Mouse (Mus musculus) yolk sac, embryonic 10.5 days (tissue): ENCODE results near the gene Banp.
A peak's percentile ranks its signal among the peaks of the same experiment; 100 is the strongest.

Experiments
- DNase-seq: peaks from one replicate; pipeline ENCODE4 v3.0.0-alpha.2; 2017; ENCODE audit warnings: low spot score

Gene Banp

DNA sequence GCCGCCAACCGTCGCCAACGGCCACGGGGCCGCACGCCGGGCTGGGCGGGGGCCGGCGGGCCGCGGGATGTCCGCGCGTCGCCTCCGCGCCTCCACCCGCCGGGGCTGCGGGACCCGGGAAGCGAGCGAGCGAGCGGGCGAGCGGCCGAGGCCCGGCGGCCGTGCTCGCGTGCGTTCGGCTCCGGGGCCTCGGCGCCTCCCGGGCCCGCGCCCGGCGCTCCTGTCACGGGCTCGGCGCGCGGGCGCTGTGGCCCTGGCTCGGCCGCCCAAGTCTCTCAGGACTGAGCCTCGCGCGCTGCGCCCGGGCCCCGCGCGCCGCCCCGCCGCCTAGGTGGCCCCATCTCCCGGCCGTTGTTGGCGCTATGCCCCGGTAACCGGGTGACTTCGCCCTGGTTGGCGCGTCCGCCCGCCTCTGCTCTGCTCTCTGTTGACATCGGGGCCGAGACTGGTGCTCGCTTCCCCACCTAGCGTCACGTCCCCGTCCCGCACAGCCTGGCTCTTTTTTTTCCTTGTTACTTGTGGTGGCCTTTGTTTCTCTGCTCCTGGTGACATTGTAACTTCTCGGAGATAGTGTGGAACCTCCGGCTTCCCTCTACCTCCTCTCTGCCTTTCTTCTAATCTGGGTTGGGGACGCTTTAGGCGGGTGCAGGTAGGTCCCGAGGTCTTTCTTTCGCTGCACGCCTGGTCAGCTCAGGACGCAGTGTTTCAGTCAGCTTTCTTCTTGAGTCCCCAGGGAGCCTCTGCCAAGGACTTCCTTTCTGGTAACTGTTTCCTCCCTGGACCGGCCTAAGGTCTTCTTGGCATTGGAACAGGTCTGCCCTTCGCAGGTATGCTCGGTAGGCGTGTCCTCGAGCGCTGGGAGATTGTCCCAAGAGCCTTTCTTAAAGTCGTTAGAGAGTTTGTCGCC lies 1.5 kb downstream of the Banp start:
- DNase-seq = peak; percentile 38

- DNase-seq = no peak
Measured at GRCm38 (mm10) chr8:121951656-121952009, 2.1 kb downstream of the Banp start.

DNA sequence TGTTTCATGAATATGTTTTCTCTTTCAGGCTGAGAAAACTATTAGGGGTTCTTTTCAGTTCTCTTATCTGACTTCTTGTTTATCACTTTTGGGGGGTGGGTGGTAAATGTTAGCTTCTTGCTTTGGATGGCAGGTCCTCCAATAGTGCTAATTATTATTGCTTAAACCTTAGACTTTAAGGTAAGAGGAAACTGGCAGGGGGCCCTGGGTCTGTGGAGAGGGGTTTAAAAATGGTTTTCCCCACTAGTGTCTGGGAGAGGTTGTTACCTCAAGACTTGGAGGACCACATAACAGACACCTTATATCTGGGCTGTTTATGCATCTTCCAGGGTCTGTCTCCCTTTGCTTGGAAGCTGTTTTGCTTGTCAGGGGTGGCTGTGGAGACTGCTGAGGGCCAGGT lies 2.6 kb downstream of the Banp start:
- no peak for DNase-seq

GRCm38 (mm10) chr8:121952800-121953199 lies 3.2 kb downstream of the Banp start:
- no peak for DNase-seq

- no peak for DNase-seq
Measured at GRCm38 (mm10) chr8:121953821-121954545, 4.4 kb downstream of the Banp start.

DNA sequence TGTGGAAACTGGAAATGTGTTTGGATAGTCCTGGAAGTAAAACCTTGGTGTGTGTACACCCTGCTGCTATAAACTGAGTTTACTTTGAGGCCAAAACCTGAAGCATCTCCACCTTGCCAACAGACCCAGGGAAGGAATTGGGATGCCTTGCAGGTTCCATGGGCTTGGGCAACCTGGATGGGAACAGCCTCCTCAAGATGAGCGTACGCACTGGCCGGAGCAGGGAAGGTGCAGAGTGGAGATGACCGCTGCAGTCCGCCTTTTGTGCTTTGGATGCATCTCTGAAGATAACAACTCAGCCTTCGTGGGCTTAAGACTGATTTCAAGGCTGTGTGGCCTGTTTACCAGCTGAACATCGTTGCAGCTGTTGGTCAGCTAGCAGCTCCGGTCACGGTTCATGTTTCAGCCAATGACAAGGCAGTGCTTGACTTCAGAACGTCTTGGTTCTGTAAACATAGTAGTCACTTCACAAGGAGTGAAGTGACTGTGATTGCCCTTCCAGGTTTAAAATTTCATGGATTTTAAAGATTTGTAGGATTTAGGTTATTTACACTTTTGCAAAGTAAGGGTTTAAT lies 5.5 kb downstream of the Banp start:
- DNase-seq = no peak

DNA sequence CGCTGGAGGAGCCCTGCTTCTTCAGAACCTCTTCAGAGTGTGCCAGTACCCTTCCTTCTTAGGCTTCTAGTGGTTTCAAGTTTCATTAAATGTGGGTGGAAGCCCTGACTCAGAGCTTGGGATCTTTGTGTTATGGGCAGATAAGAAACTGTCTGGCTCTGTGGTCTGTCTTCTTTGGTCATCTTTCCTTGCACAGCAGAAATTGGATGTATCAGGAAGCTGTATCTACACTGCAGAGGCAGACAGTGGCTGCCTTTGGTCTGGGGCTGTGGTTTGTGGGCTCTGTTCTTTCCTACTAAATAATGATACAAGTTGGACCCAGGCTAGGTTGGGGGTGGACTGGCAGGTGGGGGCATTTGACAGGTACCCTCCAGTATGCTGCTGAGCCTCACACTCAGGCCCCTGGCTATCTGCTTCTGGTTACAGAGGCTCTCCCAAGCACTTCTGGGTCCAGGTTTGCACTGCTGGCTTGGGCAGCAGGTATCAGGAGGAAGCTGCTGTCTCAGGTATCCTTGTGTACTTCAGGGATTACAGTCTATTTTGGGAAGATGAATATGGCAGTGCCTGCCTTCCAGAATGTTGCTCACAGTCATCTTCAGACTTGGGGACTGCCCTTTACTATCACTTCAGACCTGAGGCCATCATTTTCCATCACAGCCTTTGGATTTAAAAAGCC lies 6.4 kb downstream of the Banp start:
- DNase-seq = no peak

DNA sequence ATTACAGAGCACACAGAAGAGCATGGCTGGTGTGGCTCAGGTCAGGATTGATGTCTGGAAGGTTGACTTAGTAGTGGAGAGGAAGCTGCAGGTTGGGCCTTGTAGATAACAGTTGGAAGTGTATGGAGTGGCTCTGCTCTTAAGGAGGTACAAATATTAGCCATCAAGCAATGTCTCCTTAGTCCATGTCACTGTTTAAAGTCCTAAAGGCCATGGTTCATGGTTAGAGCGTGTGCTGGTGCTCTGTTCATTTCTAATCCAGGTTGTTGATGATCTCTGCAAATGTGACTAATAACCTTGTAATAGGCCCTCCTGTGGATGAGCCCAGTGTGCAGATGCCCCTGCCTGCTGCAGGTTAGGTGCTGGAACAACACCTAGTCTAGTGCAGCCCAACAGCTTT lies 8.8 kb downstream of the Banp start:
- no peak for DNase-seq

DNA sequence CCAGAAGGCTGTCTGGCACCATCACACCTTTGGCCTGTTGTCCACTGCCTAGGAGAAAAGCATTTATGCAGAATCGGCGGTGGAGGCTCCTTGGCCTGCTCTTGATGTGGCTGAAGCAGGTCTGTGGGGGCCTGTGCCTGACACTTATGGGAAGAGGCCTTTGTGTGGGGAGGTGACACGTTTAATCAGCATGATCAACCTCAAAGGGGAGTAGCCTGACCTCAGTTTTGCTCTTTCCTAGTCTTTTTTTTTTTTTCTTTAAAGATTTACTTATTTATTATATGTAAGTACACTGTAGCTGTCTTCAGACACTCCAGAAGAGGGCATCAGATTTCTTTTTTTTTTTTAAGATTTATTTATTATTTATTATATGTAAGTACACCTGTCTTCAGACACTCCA lies 13.3 kb downstream of the Banp start:
- no peak for DNase-seq

- DNase-seq = no peak
Measured at GRCm38 (mm10) chr8:121964716-121965512, 15.4 kb downstream of the Banp start.

DNA sequence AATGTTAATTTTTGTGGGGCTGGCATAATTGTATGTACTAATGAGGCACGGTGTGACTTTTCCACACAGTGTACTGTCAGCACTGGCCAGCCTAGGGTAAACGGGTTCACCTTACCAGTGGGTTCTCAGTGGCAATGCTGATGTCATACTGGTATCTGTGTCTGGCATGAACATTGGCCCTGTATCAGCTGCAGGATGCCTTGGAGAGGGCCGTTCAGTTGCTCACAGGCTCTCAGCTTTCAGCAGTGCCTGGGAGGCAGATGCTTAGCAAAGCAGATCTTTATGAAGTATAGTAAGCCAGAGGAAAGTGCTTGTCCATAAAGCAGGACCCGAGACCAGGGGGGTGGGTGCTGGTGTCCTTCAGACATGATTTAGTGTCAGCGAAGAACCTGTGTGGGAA lies 16.6 kb downstream of the Banp start:
- no peak for DNase-seq

DNA sequence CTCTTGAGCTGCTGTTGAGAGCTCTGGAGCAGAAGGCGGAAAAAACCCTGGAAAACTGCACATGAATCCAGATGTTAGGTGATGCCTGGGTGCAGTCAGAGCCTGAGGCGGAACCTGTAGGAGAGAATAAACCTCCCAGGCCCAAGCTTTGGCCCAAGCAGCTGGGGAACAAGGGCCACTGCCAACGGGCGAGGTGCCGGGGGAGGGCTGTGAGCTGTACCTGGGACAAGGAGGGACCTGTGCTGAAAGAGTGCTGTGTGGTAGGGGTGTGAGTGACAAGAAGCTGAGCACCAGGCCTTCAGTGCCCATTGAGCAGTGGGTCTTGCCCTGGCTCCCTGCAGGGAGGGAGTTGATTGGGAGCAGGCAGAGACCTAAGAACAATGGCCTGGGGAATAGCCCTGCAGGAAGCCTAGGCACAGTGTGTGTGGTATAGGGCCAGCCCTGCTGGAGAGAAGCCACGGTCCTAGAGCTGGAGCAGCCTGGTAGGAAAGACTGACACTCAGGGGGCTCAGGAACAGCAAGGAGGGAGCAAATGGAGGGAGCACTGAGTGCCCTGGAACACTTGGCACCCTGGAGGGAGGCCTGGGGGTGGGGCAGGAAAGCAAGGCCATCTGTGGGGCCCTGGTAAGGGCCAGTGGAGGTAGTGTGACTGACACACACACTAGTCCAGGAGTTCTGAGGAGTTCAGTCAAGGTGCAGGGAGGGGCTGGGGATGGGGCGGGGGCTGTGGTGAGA lies 17.3 kb downstream of the Banp start:
- DNase-seq = no peak

- DNase-seq = peak; percentile 51
Measured at GRCm38 (mm10) chr8:121967977-121968376, 18.4 kb downstream of the Banp start.

GRCm38 (mm10) chr8:121968542-121968941 lies 19.0 kb downstream of the Banp start:
- DNase-seq = no peak

- no peak for DNase-seq
Measured at GRCm38 (mm10) chr8:121970225-121970624, 20.7 kb downstream of the Banp start.

- no peak for DNase-seq
Measured at GRCm38 (mm10) chr8:121971488-121972058, 22.0 kb downstream of the Banp start.

- no peak for DNase-seq
Measured at GRCm38 (mm10) chr8:121973906-121974305, 24.4 kb downstream of the Banp start.

DNA sequence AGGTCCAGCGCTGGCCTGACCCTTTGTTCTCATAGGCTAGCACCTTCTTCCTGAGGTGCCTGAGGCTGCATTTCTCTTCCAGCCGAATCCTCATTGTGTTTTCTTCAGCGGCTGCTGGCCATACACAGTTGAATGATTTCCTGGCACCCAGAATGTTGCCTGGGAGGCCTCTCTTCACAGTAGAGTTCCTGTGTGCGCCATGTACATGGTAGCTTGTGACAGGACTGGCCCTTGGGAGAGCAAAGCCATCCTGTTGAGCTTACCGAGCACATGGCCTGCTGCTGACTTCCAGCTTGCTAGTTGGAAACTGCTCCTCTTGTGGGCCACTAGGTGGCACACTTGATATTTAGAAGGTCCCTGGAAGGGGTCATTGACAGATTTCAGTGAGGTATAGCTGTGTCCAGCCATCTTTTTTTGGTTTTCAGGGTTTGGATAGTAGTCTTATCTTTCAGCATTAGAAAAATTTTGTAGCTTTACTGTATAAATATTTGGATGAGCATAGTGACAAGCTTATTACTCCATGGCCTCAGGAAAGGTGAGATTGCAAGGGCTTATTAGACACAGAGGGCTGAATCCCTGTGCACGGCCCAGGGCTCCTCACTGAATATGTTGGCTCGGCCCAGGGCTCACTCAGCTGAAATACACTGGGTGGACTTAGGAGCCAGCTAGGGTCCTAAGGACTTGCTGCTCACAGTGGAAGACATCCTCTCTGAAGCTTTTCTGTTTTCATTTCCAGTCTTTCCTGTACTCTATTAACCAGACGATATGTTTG lies 28.5 kb downstream of the Banp start:
- peak; percentile 36 for DNase-seq

GRCm38 (mm10) chr8:121978670-121979069 lies 29.1 kb downstream of the Banp start:
- DNase-seq = no peak
